Mouse (Mus musculus): ENCODE data around the gene Spaca9. TPM values are rescaled to one million over a fixed set of nuclear protein-coding genes. Genes with fewer than 3 reads are reported as not detected.

The Spaca9 gene
- polyA plus RNA-seq, 1 experiment from 2014 or later: 6.5 TPM

DNA sequence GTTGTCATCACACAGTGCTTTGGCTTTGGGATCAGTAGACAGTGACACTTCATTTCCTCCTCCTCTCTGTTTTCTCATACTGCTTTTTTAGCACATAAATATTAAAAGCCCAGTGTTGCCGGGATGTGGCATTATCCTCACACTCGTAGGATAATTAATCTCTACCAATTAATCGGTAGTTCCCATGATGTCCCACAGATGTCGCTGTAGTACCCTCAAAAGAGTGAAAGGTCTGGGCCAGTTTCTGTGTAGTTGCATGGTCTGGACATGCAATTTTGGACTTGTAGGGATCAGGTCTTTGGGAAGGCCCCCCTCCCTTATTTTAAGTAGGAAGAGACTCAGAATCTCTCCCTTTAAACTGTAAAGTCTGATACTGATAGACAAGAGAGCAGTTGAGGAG lies 18.8 kb downstream of the Spaca9 start:
- 0 out of 2 replicates have a peak, but pooled peaks have one; percentile 12 for ATAC-seq (ENCODE audit: low read depth)
- no peak overlapping the region for H3K4me2 ChIP-seq (ENCODE audit: low read depth, low read length)
- WGBS: 28% methylated on average over 4 of the region's 4 CpGs
- no peaks in the 10 kb centered on the region for H3K4me1 ChIP-seq (replicated peaks; ENCODE audit: control insufficient read depth, insufficient read depth, low read length)
- no peak overlapping the region for H3K9ac ChIP-seq (ENCODE audit: low read length)
- H3K9me3 ChIP-seq (ENCODE audit: control insufficient read depth, low read length): no peaks in the 10 kb centered on the region
- H3K4me3 ChIP-seq (ENCODE audit: low read length): no peak overlapping the region
- H3K36me3 ChIP-seq (ENCODE audit: control insufficient read depth, insufficient read depth, low read length): peaks cover 24% of the 10 kb centered on the region
- no peaks in the 10 kb centered on the region for H3K27me3 ChIP-seq (ENCODE audit: control insufficient read depth, insufficient read depth, low read depth, low read length)
- H3K27ac ChIP-seq (ENCODE audit: low read length): no peak overlapping the region

DNA sequence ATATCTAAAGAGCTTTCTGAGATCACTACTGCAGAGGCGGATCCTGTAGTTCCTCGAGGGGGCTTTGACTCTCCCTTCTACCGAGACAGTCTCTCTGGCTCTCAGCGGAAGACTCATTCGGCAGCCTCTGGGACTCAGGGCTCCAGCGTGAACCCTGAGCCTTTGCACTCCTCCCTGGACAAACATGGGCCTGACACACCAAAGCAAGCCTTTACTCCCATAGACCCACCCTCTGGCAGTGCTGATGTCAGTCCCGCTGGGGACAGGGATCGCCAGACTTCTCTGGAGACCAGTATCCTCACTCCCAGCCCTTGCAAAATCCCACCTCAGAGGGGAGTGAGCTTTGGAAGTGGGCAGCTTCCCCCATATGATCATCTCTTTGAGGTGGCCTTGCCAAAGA lies 23.5 kb downstream of the Spaca9 start:
- no peaks in the 10 kb centered on the region for H3K9me3 ChIP-seq (ENCODE audit: control insufficient read depth, low read length)
- no peak overlapping the region for H3K4me2 ChIP-seq (ENCODE audit: low read depth, low read length)
- H3K4me3 ChIP-seq (ENCODE audit: low read length): no peak overlapping the region
- no peak overlapping the region for H3K9ac ChIP-seq (ENCODE audit: low read length)
- H3K4me1 ChIP-seq (replicated peaks; ENCODE audit: control insufficient read depth, insufficient read depth, low read length): no peaks in the 10 kb centered on the region
- no peak overlapping the region for H3K27ac ChIP-seq (ENCODE audit: low read length)
- H3K36me3 ChIP-seq (ENCODE audit: control insufficient read depth, insufficient read depth, low read length): peaks cover 44% of the 10 kb centered on the region
- no peak for ATAC-seq (ENCODE audit: low read depth)
- WGBS: 90% methylated on average over 8 of the region's 8 CpGs
- H3K27me3 ChIP-seq (ENCODE audit: control insufficient read depth, insufficient read depth, low read depth, low read length): no peaks in the 10 kb centered on the region

DNA sequence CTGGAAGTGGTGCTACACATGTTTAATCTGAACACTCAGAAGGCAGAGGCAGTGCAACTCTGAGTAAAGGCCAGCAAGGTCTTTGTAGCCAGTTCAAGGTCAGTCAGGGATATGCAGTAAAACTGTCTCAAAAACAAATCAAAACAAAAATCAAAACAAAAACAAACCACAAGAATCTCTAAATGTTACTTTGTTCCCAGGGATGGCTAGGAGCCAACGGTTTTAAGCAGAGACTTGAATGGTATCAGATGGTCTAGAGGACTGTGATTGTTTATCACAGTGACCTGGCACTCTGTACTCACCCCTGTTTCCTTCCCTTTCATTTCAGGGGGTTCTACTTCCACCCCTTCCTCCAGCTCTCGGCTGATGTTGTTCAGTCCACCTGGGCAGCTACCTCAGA lies 28.1 kb downstream of the Spaca9 start:
- Histone ChIP-seq H3K4me1 (replicated peaks; ENCODE audit: control insufficient read depth, insufficient read depth, low read length) (no peaks in the 10 kb centered on the region), H3K4me2 (ENCODE audit: low read depth, low read length) (no peak overlapping the region), H3K4me3 (ENCODE audit: low read length) (no peak overlapping the region), H3K27me3 (ENCODE audit: control insufficient read depth, insufficient read depth, low read depth, low read length) (no peaks in the 10 kb centered on the region), H3K9ac (ENCODE audit: low read length) (no peak overlapping the region), H3K27ac (ENCODE audit: low read length) (no peak overlapping the region), H3K36me3 (ENCODE audit: control insufficient read depth, insufficient read depth, low read length) (peaks cover 35% of the 10 kb centered on the region), H3K9me3 (ENCODE audit: control insufficient read depth, low read length) (no peaks in the 10 kb centered on the region)
- 72% methylated on average over 2 of the region's 2 CpGs for WGBS
- no peak for ATAC-seq (ENCODE audit: low read depth)

DNA sequence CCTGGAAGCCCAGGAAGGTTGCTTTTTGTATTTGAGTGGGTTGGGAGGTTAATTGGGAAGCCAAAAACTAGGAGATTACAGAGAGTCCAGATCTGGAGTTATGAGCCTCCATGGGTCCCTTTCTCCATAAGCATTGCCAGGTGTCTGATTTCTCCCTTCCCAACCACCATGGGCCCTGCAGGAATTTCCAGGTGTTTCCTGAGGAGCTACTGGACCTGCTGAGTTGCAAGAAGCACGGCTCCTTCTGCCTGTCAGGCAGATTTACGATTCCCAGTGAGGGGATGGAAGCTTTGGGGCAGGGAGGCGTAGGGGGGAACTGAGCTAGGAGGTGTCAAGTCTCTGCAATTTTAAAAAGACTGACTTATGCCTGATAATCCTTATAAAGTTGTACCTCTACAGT lies 33.7 kb downstream of the Spaca9 start:
- no peak for ATAC-seq (ENCODE audit: low read depth)
- WGBS: 75% methylated on average over 3 of the region's 3 CpGs
- Histone ChIP-seq H3K36me3 (ENCODE audit: control insufficient read depth, insufficient read depth, low read length) (peaks cover 9% of the 10 kb centered on the region; the same call in 1 of the 2 replicates), H3K9ac (ENCODE audit: low read length) (no peak overlapping the region), H3K4me1 (replicated peaks; ENCODE audit: control insufficient read depth, insufficient read depth, low read length) (no peaks in the 10 kb centered on the region), H3K27me3 (ENCODE audit: control insufficient read depth, insufficient read depth, low read depth, low read length) (no peaks in the 10 kb centered on the region), H3K4me2 (ENCODE audit: low read depth, low read length) (no peak overlapping the region), H3K4me3 (ENCODE audit: low read length) (no peak overlapping the region), H3K9me3 (ENCODE audit: control insufficient read depth, low read length) (no peaks in the 10 kb centered on the region), H3K27ac (ENCODE audit: low read length) (no peak overlapping the region)

DNA sequence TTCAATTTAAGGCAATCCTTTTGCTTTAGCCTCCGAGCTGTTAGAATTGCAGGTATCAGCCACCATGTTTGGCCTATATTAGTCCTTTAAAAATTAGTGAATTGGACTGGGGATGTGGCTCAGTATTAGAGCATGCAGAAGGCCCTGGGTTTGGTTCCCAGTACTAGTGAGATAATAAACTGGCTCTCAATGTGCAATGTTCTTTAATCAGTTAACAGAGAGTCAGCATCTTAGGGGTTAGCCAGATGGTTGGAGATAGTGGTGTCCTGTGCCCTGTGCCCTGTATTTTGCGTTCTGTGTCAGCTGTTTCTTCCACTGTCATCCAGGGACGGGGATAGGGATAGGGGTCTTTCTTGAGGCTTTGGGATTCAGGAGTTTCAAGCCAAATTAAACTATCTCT lies 36.6 kb downstream of the Spaca9 start:
- Histone ChIP-seq H3K27ac (ENCODE audit: low read length) (no peak overlapping the region), H3K4me3 (ENCODE audit: low read length) (no peak overlapping the region), H3K27me3 (ENCODE audit: control insufficient read depth, insufficient read depth, low read depth, low read length) (no peaks in the 10 kb centered on the region), H3K36me3 (ENCODE audit: control insufficient read depth, insufficient read depth, low read length) (peaks cover 6% of the 10 kb centered on the region; the same call in 1 of the 2 replicates), H3K9ac (ENCODE audit: low read length) (no peak overlapping the region), H3K4me1 (replicated peaks; ENCODE audit: control insufficient read depth, insufficient read depth, low read length) (no peaks in the 10 kb centered on the region), H3K9me3 (ENCODE audit: control insufficient read depth, low read length) (no peaks in the 10 kb centered on the region), H3K4me2 (ENCODE audit: low read depth, low read length) (no peak overlapping the region)
- no peak for ATAC-seq (ENCODE audit: low read depth)
- WGBS: 95% methylated on average over 3 of the region's 3 CpGs

DNA sequence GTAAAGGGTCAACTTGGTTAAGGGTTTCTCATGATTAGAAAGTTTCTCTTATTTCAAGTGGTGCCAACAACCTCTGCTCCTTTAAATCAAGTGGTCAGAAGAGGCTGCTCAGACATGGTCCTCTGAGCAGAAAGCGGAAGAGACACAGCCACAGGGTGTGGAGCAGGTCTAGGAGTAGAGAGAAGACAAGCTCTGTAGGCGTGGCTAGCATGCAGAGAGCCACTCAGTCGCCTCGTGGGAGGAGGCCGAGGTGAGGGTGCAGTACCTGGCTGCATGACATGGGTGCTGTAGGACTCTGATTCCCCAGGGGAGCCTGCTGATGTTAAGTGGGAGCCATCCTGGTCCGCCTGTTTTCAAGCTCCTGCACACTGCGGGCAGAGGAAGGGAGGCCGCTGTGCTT lies 43.3 kb downstream of the Spaca9 start:
- ATAC-seq (ENCODE audit: low read depth): 0 out of 2 replicates have a peak, but pooled peaks have one; percentile 45
- H3K36me3 ChIP-seq (ENCODE audit: control insufficient read depth, insufficient read depth, low read length): peaks cover 4% of the 10 kb centered on the region; the same call in 1 of the 2 replicates
- 67% methylated on average over 8 of the region's 8 CpGs for WGBS

DNA sequence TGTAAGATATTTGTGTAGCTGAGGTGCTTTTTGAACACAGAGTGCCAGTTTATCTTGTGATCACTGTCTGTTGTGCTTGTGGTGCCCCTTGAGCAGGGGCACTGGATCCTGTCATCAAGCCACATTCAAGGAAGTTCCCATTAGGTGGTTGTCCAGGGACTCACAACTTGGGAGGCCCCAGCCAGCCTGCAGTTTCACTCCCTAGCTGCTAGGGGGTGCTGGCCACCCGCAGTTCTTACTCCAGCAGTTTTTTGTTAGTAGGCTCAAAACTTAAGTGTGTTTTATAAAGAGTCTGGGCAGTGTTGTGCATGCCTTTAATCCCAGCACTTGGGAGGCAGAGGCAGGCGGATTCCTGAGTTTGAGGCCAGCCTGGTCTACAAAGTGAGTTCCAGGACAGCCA lies 45.2 kb downstream of the Spaca9 start:
- no peaks in the 10 kb centered on the region for H3K9me3 ChIP-seq (ENCODE audit: control insufficient read depth, low read length)
- H3K27ac ChIP-seq (ENCODE audit: low read length): no peak overlapping the region
- H3K4me1 ChIP-seq (replicated peaks; ENCODE audit: control insufficient read depth, insufficient read depth, low read length): no peaks in the 10 kb centered on the region
- ATAC-seq (ENCODE audit: low read depth): no peak
- no peak overlapping the region for H3K9ac ChIP-seq (ENCODE audit: low read length)
- no peak overlapping the region for H3K4me2 ChIP-seq (ENCODE audit: low read depth, low read length)
- WGBS: 68% methylated on average over 2 of the region's 2 CpGs
- H3K36me3 ChIP-seq (ENCODE audit: control insufficient read depth, insufficient read depth, low read length): peaks cover 4% of the 10 kb centered on the region; the same call in 1 of the 2 replicates
- H3K27me3 ChIP-seq (ENCODE audit: control insufficient read depth, insufficient read depth, low read depth, low read length): no peaks in the 10 kb centered on the region
- H3K4me3 ChIP-seq (ENCODE audit: low read length): no peak overlapping the region

More for the DNA sequence above, 43.3 kb downstream of the Spaca9 start:
- no peak overlapping the region for H3K4me2 ChIP-seq (ENCODE audit: low read depth, low read length)
- H3K9ac ChIP-seq (ENCODE audit: low read length): no peak overlapping the region
- no peaks in the 10 kb centered on the region for H3K4me1 ChIP-seq (replicated peaks; ENCODE audit: control insufficient read depth, insufficient read depth, low read length)
- H3K27me3 ChIP-seq (ENCODE audit: control insufficient read depth, insufficient read depth, low read depth, low read length): no peaks in the 10 kb centered on the region
- H3K9me3 ChIP-seq (ENCODE audit: control insufficient read depth, low read length): no peaks in the 10 kb centered on the region
- H3K4me3 ChIP-seq (ENCODE audit: low read length): no peak overlapping the region
- no peak overlapping the region for H3K27ac ChIP-seq (ENCODE audit: low read length)

DNA sequence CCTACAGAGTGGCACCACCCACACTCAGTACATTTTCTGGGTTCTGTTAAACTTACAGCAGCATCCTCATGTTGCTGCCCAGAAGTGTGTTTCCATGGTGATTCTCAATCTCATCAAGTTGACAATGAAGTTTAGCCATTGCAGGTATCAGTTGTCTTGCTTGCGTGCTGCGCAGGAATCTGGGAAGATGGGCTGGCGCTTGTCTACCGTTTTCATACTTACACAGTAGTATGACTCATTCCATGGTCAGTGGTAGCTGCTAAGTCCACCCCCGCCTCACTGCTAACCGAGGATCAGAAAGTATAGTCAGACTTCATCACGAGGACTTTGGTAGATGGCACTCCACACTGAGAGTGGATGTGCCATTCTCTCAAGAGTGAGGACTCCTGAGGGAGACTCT lies 46.2 kb downstream of the Spaca9 start:
- no peak overlapping the region for H3K4me3 ChIP-seq (ENCODE audit: low read length)
- WGBS: 96% methylated on average over 7 of the region's 7 CpGs
- no peaks in the 10 kb centered on the region for H3K9me3 ChIP-seq (ENCODE audit: control insufficient read depth, low read length)
- no peaks in the 10 kb centered on the region for H3K27me3 ChIP-seq (ENCODE audit: control insufficient read depth, insufficient read depth, low read depth, low read length)
- no peak for ATAC-seq (ENCODE audit: low read depth)
- no peak overlapping the region for H3K4me2 ChIP-seq (ENCODE audit: low read depth, low read length)
- peaks cover 4% of the 10 kb centered on the region; the same call in 1 of the 2 replicates for H3K36me3 ChIP-seq (ENCODE audit: control insufficient read depth, insufficient read depth, low read length)
- no peak overlapping the region for H3K27ac ChIP-seq (ENCODE audit: low read length)
- no peaks in the 10 kb centered on the region for H3K4me1 ChIP-seq (replicated peaks; ENCODE audit: control insufficient read depth, insufficient read depth, low read length)
- H3K9ac ChIP-seq (ENCODE audit: low read length): no peak overlapping the region

DNA sequence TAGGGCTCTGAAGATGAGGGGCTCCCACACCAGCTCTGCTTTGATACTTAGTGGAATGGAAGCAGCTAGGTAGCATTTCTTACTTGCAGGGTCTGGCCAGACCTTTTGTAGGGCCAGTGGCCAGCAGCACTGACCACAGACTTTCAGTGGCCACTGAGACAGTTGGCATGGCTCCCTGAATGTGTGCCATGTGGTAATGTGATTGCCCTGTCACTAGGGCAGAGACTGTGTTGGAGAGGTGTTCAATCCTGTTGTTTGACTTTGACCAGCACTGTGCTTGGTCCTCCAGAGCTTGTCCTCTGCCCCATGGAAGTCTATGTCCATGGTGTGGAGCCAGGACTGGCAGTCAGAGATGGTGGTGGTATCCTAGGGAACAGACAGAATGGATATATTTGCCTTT lies 49.0 kb downstream of the Spaca9 start:
- no peak overlapping the region for H3K9ac ChIP-seq (ENCODE audit: low read length)
- H3K27me3 ChIP-seq (ENCODE audit: control insufficient read depth, insufficient read depth, low read depth, low read length): no peaks in the 10 kb centered on the region
- no peak overlapping the region for H3K4me2 ChIP-seq (ENCODE audit: low read depth, low read length)
- ATAC-seq (ENCODE audit: low read depth): no peak
- H3K4me1 ChIP-seq (replicated peaks; ENCODE audit: control insufficient read depth, insufficient read depth, low read length): no peaks in the 10 kb centered on the region
- H3K27ac ChIP-seq (ENCODE audit: low read length): no peak overlapping the region
- H3K9me3 ChIP-seq (ENCODE audit: control insufficient read depth, low read length): no peaks in the 10 kb centered on the region
- no peak overlapping the region for H3K4me3 ChIP-seq (ENCODE audit: low read length)
- H3K36me3 ChIP-seq (ENCODE audit: control insufficient read depth, insufficient read depth, low read length): peaks cover 4% of the 10 kb centered on the region; the same call in 1 of the 2 replicates

DNA sequence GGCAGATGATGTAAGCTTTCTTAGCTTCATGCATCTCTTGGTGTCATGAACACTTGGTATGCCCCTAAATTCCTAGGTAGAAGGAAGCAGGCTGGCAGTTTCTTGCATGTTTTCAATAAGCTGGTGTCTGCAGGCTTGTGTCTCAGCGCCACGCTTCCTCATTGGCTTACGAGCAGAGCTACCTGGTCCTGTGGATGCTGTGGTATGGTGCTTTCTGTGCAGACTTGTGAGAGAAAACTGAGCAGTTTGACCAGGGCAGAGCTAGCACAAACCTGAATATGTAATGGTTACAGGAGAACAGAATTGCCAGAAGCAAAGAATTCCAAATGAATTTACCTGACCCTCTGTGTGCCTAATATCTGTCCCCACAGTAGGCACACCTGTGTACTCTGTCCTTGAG lies 56.4 kb downstream of the Spaca9 start:
- H3K36me3 ChIP-seq (ENCODE audit: control insufficient read depth, insufficient read depth, low read length): no peaks in the 10 kb centered on the region
- no peak overlapping the region for H3K4me3 ChIP-seq (ENCODE audit: low read length)
- 83% methylated on average over 3 of the region's 3 CpGs for WGBS
- H3K4me2 ChIP-seq (ENCODE audit: low read depth, low read length): no peak overlapping the region
- ATAC-seq (ENCODE audit: low read depth): no peak
- peaks cover 16% of the 10 kb centered on the region for H3K4me1 ChIP-seq (replicated peaks; ENCODE audit: control insufficient read depth, insufficient read depth, low read length)
- H3K27ac ChIP-seq (ENCODE audit: low read length): no peak overlapping the region
- H3K9me3 ChIP-seq (ENCODE audit: control insufficient read depth, low read length): no peaks in the 10 kb centered on the region
- no peaks in the 10 kb centered on the region for H3K27me3 ChIP-seq (ENCODE audit: control insufficient read depth, insufficient read depth, low read depth, low read length)
- no peak overlapping the region for H3K9ac ChIP-seq (ENCODE audit: low read length)
